Mouse (Mus musculus) cerebellum, postnatal 14 days (tissue): Measurements from ENCODE around the gene 9930021J03Rik.

Experiments used
- DNase-seq, 2 experiments: peaks; one replicate each; pipeline ENCODE4 v3.0.0; 2021; ENCODE audit warnings: mixed read lengths in 2 of 2

Gene 9930021J03Rik

DNA sequence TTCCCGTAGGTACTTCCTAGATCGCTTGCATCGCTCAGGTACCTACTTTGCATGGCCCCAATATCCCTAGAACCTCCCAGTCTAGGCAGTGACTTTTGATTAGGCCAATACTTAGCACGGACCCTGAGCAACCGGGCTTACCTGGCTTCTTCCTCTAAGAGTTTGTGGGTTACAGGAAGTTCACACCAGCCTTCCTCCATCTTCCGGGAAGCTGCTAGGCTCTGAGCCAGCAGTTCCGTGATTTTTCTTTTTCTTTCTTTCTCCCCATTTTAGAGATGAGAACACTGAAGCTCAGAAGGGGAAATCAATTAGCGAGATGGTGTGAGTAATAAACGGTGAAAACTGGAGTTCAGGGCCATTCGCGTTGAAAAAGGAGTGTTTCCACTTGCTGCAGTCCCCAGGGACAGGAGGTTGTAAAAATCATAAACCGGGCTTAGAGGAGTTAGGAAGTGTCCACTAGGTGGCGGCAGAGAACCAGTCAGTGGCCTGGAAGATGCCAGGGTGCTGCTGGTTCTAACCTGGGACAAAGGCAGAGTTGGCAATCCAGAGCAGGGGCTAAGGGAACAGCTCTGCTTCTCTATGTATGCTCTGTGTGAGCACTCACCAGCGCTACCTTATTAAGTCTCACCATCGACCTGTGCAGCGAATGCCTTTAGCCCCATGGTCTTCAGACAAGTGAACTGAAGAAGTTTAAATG, 121.8 kb downstream of the 9930021J03Rik start:
- DNase-seq = peak; percentile 88 to 92

DNA sequence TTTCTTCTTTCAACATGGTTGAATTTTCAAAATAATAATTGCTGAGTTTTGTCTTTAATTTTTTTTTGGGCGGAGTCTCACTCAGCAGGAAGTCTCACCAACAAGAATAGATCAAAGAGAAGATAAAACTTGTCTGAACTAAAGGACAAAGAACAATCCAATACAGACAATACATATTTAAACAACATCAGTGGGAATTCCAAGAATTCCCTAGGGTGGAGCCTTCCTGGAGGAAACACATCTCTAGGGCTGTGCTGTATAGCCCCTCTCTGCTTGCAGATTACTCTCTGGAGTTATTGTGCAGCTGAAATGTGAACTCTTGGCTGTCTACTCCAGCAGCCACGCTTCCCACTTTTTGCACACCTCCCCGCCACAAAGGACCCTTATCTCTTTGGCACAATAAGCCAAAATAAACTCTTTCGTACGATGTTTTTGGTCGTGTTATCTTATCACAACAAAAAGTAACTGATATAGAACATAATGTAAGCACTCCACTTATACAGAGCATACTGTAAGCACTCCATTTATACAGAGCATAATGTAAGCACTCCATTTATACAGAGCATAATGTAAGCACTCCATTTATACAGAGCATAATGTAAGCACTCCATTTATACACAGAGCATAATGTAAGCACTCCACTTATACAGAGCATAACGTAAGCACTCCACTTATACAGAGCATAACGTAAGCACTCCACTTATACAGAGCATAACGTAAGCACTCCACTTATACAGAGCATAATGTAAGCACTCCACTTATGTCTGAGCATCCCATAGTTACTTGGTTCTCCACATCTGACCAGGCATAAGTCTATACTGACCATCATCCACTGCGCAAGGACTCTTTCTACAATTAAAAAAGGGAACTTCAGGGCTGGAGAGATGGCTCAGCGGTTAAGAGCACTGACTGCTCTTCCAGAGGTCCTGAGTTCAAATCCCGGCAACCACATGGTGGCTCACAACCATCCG, 125.3 kb downstream of the 9930021J03Rik start:
- no peak for DNase-seq

DNA sequence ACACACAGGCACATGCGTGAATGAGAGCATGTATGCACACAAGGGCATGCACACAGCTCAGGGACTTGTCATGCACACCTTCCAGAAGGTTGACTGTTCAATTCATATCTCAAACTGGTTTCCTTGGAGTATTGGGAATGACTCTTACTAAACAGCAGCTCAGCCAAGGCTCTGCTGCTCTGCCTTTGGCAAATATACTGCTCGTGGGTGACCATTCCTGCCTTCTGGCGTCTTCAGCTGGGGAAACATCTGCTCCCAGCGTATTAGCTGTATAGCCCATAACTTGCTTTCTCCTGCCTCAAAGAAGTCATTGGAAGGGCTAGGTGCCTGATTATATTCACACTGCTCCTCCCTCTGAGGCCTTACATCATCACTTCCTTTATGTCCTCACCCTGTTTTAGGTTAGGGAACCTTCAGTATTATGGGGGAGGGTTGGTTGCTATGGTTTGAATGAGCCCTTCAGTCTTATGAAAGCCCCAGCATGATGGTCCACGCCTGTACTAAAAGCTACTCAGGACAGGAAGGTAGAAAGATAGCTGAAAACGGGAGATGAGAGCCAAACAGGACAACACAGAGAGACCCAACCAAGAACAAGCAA, 127.5 kb downstream of the 9930021J03Rik start:
- no peak for DNase-seq

DNA sequence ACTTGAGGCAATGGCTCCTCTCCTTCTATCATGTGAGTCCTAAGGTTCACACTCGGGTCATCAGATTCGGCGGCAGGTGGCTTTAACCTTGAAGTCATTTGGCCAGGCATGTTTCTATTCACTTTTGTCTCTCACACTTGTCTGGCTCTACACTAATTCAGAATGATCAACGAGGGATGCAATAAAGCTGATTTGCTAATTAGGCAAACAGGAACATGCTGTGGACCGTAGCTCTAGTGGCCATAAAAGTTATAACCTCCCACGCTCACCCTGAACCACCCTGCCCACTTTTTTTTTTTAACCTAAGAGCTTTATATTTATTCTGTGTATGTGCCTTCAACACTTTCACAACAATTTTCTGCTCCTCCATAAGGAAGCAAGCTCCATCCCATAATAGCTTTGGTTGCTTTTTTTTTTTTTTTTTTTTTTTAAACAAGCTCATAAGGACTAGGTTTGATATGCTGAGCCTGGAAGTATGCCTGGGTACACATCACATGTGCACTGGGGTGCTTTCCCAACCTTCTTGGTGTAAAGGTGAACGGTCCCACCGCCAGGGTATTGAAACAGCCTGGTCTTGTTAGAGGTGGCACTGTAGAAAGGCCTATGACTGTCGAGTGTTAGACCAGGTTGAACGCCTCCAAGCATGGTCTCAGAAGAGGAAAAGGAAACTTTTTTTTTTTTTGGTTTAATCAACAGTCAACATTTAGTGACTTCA, 129.2 kb downstream of the 9930021J03Rik start:
- DNase-seq = no peak

DNA sequence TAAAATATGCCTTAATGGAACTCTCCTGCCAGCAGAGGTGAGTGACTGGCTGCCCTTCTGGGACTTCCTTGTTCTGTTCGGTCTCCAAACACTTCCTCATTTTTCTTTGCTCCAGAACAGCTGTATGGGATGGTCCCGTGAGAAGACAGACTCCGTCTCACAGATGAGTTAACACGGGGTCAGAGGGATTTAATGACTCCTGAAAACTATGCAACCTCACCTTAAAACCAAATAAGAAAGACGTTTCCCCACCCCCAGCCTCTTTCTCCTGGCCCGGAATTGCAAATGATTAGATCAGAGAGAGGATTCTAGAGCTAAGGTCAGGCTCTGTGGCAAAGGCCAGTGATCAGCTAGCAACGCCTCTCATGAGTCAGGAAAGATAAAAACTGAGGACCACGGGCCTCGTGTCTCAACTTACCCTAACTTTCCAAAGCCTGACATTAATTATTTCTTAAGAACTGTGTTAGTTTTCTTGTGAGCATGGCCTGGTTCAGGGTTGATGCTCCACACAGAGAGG, 130.2 kb downstream of the 9930021J03Rik start:
- no peak for DNase-seq

DNA sequence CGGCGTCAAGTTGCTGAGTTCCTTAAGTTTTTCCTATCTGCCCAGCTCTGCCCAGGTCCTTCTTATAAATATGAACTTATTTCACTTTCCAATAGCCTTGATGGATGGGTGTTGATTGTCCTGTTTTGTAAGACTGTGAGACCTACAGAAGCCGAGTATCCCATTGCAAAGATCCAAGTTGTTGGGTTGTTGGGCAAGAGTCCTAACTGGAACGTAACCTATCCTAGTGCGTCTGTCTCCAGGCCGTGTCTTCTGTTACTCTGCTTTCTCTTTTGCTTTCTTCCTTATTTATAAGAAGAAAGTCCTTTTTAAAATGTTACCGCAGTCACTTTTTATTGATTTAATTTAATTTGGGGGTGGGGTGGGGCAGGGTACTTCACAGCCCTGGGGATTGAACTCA, 130.8 kb downstream of the 9930021J03Rik start:
- DNase-seq = no peak

DNA sequence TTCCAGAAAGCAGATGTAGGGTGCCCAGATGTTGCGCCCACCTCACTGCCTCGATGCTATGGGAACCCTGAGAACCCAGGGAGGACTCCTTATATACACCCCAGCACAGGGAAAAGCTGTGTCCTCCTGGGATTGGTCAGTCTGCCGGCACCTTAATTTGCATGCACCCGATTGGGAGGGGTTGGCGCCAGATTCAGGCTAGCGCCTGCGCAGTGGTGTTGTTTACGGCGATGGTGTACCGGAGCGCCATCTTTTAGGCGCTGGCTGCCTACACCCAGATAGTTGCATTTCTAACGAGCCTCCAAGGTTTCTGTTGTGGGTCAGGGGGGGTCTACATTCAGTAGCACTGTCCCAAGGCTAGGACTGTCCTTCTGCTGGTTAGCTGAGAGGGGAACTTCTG, 133.1 kb downstream of the 9930021J03Rik start:
- DNase-seq = no peak

DNA sequence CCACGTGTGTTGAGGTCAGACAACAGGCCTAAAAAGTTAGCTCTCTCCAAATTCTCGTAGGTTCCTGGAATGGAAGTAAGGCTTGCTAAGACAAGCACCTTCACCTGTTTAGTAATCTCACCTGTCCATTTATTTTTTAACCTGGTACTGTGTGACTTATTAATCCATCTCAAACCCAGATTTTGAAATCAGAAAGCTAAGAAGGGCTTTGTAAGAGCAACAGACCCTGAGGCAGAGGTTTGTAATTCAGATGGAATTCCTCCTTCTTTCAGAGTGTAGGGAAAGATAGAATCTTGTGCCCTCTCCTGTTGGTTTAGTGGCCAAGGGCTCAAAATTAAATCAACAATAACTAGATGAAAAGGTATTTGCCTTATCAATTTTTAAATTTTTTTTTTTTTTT, 134.6 kb downstream of the 9930021J03Rik start:
- DNase-seq = no peak

DNA sequence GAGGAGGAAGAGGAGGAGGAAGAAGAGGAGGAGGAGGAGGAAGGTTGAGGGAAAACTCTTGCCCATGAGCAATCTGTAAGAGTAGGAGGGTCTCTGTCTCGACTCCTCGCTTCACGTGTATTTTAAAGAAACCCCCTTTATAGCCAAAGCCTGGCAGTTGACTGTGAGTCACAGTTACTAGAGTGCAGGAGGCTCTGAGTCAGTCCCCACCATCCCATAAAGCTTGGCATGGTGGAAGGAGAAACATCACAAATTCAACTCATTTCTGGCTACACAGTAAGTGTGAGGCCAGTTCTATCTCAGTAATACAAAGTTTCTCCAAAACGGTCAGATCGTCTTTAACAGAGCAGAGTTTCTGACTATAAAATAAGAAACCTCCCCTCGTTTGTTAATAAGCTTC, 135.5 kb downstream of the 9930021J03Rik start:
- no peak for DNase-seq

DNA sequence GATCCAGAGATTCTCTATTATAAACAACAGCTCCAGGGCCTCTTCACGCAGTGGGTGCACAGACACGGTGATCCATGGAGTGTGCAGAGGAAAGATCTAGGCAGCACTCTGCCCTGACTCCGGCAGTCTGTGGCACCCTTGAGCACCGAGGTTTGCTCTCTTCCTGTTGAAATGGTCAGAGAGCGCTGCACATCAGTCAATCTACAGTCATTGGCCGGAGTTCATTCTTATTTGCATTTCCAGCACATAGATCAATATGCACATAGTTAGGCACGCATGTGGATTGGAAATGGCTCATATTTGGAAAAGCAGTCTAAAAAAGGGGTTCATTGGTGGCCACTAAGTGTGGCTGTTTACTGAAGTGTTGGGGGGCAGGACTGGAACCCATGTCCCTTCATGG, 137.7 kb downstream of the 9930021J03Rik start:
- no peak for DNase-seq

DNA sequence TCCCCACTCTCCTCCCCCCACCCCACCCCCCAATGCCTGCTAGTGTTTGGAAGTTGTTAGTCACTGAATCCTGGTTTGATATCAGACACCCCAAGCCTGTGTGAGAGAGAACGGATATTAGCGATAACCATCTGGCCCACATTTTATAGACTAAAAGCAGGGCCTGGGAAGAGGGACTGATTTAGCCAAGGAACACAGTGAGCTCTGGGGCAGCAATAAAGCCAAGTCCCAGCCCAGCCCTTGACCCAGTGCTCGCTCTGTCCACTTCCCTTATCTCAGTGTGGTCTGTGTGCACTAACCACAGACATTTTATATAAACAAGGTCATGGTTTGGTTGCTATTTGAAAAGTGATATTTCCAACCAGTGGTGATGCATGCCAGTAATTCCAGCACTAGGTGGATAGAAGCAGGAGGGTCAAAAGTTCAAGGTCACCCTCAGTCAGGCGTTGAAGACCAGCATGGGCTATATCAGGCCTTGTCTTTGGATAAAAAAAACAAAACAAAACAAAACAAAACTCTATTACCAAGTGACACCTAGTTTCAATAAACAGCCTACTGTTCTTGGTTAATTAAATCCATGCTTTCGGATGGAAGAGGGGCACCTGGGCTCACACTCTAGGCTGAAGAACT, 138.7 kb downstream of the 9930021J03Rik start:
- DNase-seq = no peak

DNA sequence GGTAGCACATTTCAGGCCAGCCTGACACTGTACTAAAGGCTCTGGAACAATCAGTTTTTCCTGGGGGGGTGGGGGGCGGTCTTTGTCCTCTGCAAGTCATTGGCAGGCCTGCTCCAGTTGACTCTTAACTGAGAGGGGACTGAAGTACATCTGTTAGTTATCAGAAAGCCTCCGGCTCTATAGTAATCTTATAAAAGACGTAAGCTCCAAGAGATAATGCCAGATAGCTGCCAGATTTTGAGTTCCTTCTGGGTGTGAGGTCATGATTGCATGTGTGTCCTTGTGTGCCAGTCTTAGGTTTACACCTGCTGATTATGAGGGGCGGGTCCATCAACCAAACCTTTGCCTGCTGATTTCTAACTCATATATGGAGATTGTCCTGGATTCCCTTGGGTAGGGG, 139.6 kb downstream of the 9930021J03Rik start:
- DNase-seq = no peak

DNA sequence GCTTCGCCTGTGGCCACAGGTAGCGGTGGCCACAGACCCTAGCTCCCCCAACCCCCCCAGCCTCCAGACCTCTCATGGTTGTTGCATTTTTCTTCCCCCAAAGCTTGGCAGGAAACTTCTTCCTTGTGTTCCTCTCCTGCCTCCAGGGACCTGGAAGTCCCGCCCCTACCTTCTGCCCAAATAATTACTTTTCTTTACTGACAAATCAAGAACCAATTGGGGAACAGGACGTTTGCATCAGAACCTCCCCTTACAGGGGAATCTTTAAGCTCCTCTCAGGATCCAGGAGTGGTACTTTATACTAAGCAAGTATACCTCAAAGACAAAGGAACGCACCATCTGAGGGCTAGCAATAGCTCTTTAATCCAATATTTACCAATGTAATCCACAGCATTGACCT, 140.9 kb downstream of the 9930021J03Rik start:
- no peak for DNase-seq
